9 mouse cellular contexts compared by ENCODE assay signal in the genomic region with DNA sequence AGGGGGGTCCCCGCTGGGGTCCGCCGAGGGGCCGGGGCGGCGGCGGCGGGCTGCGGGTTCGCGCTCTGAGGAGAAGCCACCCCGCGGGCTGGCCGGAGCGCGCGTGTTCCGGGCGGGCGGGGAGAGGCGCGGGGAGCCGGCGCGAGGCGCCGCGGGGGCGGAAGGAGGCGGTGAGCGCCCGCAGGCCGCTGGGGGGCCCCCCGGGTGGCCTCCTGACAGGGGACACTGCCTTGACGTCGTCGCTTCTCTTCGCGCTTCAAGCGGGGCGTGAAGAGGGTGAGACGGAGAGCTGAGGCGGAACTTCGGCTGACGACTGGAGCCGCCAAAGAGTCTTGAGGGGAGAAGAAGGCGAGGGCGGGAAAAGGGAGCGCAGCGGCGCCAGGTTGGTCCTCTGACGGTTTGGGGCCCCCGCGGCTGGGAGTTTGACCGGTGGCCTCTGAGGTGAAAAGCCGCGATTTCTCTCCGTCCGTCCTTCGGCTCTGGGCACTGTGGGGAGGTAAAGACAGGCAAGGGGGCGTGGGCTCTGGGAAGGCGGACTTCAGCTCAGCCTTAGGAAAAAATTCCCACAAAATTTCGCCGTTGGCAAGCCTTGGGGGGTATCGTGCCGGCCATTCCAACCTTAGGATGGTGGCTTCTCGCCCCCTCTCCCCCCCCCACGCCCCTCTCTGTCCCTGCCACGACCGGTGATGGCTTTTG. TPM values are rescaled to one million over a fixed set of nuclear protein-coding genes. Genes with fewer than 3 reads are reported as not detected.
DNase-seq lines count a peak whose midpoint lies in the region; ATAC-seq and TF ChIP-seq lines count a peak whose summit lies in the region.
"Had no signal": no experiment of that assay in that cellular context is flagged by ENCODE, and none has a peak within 500 bp of the region (broad histone marks: within the 10 kb centered on the region; RNA-seq: fewer than 3 reads in every experiment).

No protein-coding gene starts in this region.

- no peaks in the 10 kb centered on the region for H3K4me1 ChIP-seq in heart, embryonic 13.5 days
- 0 out of 2 replicates have a peak, but pooled peaks cover 3% of the 10 kb centered on the region for H3K4me1 ChIP-seq in forebrain, embryonic 16.5 days (replicated peaks; ENCODE audit: control insufficient read depth, insufficient read depth, low read length)
- H3K4me1 ChIP-seq in liver, postnatal 0 days (ENCODE audit: insufficient read depth): no peaks in the 10 kb centered on the region

- DNase-seq in heart, adult 18-20 months: no peak
- DNase-seq in R1 (ENCODE audit: low read depth, low spot score): peak; percentile 8
- no peak for DNase-seq in liver, postnatal 0 days
- no peak for DNase-seq in c-Kit-positive CD71-positive TER-119-positive erythroid progenitor cells, embryonic 14.5 days (ENCODE audit: low spot score)
- no peak for DNase-seq in left cerebral cortex, postnatal 10 days (ENCODE audit: extremely low spot score in 1 of 2, low spot score in 2 of 2)
- no peak for DNase-seq in cerebellum, adult 11-12 months

- H3K4me3 ChIP-seq in heart, embryonic 13.5 days: peak overlapping the region; percentile 52
- H3K4me3 ChIP-seq in forebrain, embryonic 16.5 days (replicated peaks; ENCODE audit: low read length): peak overlapping the region; percentile 51
- H3K4me3 ChIP-seq in liver, postnatal 0 days (ENCODE audit: low read depth, low read length): peak overlapping the region; percentile 37

- H3K27ac ChIP-seq in heart, embryonic 13.5 days (replicated peaks): no peak overlapping the region
- H3K27ac ChIP-seq in forebrain, embryonic 16.5 days (ENCODE audit: low read length): no peak overlapping the region
- H3K27ac ChIP-seq in liver, postnatal 0 days (ENCODE audit: low read depth): no peak overlapping the region

- TF ChIP-seq EP300 in liver, postnatal 0 days (IDR thresholded peaks at IDR 0.05; ENCODE audit: low read depth): no peak

- no peaks in the 10 kb centered on the region for H3K36me3 ChIP-seq in heart, embryonic 13.5 days
- H3K36me3 ChIP-seq in forebrain, embryonic 16.5 days (ENCODE audit: control insufficient read depth, insufficient read depth): no peaks in the 10 kb centered on the region
- no peaks in the 10 kb centered on the region for H3K36me3 ChIP-seq in liver, postnatal 0 days (replicated peaks; ENCODE audit: insufficient read depth, low read length)

- WGBS in heart, embryonic 13.5 days: 27% methylated on average over 25 of the region's 70 CpGs
- WGBS in forebrain, embryonic 16.5 days: 29% methylated on average over 39 of the region's 70 CpGs
- WGBS in liver, postnatal 0 days (ENCODE audit: insufficient replicate concordance): 17% methylated on average over 37 of the region's 70 CpGs

- no peaks in the 10 kb centered on the region for H3K9me3 ChIP-seq in heart, embryonic 13.5 days
- H3K9me3 ChIP-seq in forebrain, embryonic 16.5 days (ENCODE audit: control insufficient read depth, low read length): no peaks in the 10 kb centered on the region
- no peaks in the 10 kb centered on the region for H3K9me3 ChIP-seq in liver, postnatal 0 days (ENCODE audit: low read length)

- no peak for TF ChIP-seq CTCF in liver, postnatal 0 days (IDR thresholded peaks at IDR 0.05; ENCODE audit: low read depth)

- peak overlapping the region; percentile 72 for H3K4me2 ChIP-seq in heart, embryonic 13.5 days
- H3K4me2 ChIP-seq in forebrain, embryonic 16.5 days (ENCODE audit: low read length): peak overlapping the region; percentile 69
- peak overlapping the region; percentile 62 for H3K4me2 ChIP-seq in liver, postnatal 0 days (ENCODE audit: low read depth, low read length)

- intact Hi-C loops in left cerebral cortex, postnatal 10 days (cut with DNase I): no loop called here

- H3K27me3 ChIP-seq in heart, embryonic 13.5 days (replicated peaks): peaks cover 9% of the 10 kb centered on the region; the same call in 1 of the 2 replicates
- 0 out of 2 replicates have a peak, but pooled peaks cover 6% of the 10 kb centered on the region for H3K27me3 ChIP-seq in forebrain, embryonic 16.5 days (replicated peaks; ENCODE audit: control insufficient read depth, insufficient read depth, low read length)
- 0 out of 2 replicates have a peak, but pooled peaks cover 8% of the 10 kb centered on the region for H3K27me3 ChIP-seq in liver, postnatal 0 days (ENCODE audit: insufficient read depth, low read length)

- peak overlapping the region; percentile 40; the same call in 1 of the 2 replicates for H3K9ac ChIP-seq in heart, embryonic 13.5 days
- H3K9ac ChIP-seq in forebrain, embryonic 16.5 days (replicated peaks; ENCODE audit: low read depth, low read length): 0 out of 2 replicates have a peak overlapping the region, but pooled peaks have one; percentile 25
- H3K9ac ChIP-seq in liver, postnatal 0 days (replicated peaks): no peak overlapping the region

- ATAC-seq in heart, embryonic 13.5 days (ENCODE audit: extremely low read depth, insufficient number of reproducible peaks, low FRiP score, low TSS enrichment): no peak
- ATAC-seq in forebrain, embryonic 16.5 days: peak; percentile 74
- ATAC-seq in liver, postnatal 0 days: no peak

RNA-seq across cellular contexts. Expression of a gene that starts 4.0 kb away (rescaled TPM):
- polyA plus RNA-seq in heart, embryonic 13.5 days (2015; fragmentation: Nextera tagmentation; extraction: Ambion mirVana): 0.48 and 0.66 TPM in 2 replicates
- total RNA-seq in heart, adult 18-20 months (2021): not detected
- polyA plus RNA-seq in forebrain, embryonic 16.5 days (2015; fragmentation: Nextera tagmentation; extraction: Ambion mirVana): 0.13 TPM in 1 of 2 replicates, not detected in the other
- polyA plus RNA-seq in liver, postnatal 0 days (2015; fragmentation: Nextera tagmentation; extraction: Ambion mirVana): not detected in 2 replicates
- not detected for total RNA-seq in left cerebral cortex, postnatal 10 days (2021)
- polyA plus RNA-seq: gonadal fat pad, adult 2 months had no signal
